Mouse (Mus musculus) testis, postnatal 14 days (tissue): ENCODE data around the gene Lmna.

Experiments
- DNase-seq: peaks from one replicate; pipeline ENCODE4 v3.0.0; 2021; ENCODE audit warnings: low spot score

Gene Lmna

DNA sequence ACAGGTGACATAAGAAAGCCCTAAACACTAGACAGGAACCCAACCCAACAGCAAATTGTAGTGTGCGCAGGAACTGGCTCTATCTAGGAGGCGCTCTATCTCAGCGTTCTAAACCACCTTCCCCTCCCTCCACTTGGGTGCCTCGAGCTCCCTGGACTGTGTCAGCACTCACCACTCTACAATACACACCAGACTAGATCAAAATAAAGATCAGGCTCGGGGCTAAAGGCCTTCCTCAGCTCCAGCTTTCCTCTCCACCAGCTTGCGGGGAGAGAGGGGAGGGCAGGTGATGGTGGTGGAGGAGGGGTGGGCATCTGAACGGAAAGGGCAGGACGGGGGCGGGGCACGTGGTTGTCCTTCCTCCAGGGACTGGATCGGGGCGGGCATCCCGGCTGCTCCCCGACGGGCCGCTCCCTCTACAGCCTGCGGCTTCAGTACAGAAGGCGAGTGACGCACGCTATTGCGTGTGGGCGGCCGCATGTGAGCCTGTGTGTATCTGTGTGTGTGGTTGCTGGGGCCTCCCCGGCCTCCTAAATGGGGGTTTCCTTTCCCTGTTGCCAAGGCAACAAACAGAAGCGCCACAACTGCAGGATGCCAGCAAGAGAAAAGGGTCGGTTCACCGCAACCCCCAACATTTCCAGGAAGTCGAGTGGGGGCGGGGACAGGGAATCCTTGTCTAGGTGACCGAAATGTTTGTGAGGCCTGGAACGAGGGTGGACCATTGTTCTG is at the start of gene Lmna:
Lmna (minus strand) TSS at position 265 of the 729 bp plus-strand sequence.
- DNase-seq: peak; percentile 89

DNA sequence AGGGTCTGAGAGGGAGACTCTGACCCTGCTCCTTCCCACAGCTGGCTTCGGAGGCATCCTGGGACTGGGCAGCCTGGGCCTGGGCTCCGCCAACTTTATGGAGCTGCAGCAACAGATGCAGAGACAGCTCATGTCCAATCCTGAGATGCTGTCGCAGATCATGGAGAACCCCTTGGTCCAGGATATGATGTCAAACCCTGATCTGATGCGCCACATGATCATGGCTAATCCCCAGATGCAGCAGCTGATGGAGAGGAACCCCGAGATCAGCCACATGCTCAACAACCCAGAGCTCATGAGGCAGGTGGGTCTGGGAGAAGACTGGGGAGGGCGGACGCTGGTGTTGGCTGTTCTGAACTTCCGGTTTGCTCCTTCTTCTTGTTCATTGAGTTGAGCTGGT is 46.9 kb upstream of the Lmna start:
- DNase-seq: no peak

DNA sequence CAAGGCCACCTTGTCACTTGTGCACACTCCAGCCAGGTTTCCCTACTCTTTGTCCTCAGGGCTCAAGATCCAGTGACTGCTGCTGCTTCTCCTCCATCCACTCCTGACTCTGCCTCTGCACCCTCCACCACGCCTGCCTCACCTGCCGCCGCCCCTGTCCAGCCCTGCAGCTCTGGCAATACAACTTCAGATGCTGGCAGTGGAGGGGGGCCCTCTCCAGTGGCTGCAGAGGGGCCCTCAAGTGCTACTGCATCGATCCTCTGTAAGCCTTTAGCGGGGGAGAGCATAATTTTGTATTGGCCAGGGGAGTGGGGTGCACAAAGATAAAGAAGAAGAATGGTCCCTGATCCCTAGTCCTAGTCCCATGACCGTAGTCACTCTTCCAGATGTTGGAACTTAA is 46.0 kb upstream of the Lmna start:
- no peak for DNase-seq

DNA sequence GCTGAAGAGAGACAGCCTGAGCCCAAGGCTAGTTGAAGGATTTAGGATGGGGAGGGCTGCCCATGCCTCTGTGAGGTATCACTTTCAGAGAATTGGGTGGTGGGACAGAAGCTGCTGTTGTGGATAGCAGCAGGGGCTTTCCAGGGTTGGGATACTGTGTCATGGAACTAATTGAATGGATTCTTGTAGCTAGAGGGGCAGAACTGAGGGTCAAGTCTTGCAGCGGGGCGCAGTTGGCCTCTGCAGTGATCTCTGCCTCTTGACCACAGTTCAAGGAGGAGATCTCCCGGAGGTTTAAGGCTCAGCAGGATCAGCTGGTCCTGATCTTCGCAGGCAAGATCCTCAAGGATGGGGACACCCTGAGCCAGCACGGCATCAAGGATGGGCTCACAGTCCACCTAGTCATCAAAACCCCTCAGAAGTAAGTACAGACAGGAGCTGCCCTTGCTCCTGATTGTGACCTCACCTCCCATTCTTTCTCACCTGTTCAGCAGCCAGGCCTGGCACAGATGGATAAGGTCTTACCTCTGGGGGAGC is 45.4 kb upstream of the Lmna start:
- no peak for DNase-seq

DNA sequence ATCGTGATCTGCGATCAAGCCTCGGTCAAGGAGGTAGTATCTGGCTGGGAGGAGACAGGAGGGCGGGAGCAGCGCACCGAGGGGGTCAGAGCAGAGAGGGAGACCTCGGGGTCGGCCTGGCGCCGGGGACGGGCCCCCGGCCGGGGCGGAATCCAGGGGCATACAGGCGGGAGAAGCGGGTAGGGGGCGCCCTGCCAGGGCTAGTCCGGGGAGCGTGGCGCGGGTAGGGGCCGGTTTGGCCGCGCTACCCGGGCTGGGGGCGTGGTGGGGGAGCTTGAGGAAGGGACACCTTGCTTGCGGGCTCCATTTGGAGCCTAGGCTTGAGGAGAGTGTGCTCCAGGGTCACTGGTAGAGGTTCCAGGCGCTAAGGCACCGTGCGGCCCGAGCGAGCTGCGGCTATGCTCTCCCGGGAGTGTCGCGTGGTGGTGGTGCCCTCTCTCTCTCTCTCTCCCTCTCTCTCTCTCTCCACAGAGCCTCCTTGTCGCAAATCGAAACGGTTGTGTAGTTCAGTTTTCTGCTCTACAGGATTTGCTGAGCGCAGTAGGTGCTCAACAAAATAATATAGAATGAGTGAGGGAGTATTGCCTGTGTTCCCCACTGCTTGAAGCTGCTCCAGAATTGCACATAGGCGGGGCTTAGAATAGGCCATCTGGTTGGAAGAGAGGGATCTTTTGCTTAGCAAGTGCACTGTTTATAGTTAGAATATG is 44.3 kb upstream of the Lmna start:
- DNase-seq: peak; percentile 83

DNA sequence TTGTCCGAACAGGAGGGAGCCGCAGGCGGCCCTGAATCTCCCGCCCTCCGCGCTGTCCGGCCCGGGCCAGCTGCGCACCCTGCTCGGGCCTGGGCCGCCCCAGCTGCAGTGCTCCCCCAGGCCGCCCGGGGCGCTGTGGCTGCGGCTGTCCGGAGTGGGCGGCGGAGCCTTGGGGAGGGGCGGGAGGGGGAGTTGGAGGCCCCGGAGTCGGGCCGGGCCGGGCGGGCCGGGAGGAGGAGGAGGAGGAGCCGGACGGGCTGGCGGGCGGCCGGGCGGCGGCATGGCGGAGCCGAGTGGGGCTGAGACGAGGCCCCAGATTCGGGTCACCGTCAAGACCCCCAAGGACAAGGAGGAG is 43.7 kb upstream of the Lmna start, which contains the start of gene Ubqln4:
Ubqln4 (plus strand) TSS at position 234 of the 355 bp plus-strand sequence.
- peak; percentile 89 for DNase-seq

DNA sequence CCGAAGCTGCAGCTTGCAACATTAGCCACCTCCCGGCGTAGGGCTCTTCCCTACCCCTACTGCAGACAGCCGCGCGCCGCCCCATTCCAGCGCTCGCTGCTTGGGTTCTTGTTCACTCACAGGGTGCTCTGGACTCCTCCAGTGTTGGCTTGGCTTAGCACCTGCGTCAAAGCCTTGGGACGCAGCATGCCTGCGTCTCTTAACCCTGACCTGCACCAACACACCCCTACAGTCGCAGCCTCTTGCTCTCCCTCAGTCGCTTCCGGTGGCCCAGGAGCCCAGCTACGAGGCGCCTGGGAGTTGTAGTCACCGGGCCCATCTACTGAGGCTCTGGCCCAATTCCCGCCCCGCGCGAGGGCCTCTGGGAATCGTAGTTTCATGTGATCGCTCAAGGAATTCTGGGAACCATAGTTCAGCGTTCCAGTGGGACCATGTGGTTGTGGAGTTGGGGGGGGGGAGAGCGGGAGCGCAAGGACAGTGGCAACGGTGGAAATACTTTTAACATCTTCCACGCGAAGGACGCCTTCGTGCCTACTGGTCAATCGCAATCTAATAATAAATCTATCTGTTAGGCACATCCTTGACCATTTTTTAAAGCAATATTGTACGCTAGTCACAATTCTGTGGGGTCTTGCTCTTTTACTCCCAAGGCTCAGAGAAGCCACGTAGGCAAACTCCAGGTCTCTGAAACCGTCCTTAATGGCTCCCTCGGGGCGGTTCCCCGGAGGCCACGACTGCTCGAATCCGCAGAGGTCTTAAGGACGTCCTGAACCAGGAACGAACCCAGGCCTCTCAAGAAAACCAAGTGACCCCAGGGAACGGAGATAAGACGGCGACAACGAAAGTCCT is 43.1 kb upstream of the Lmna start, which contains the start of gene Lamtor2:
Lamtor2 (minus strand) TSS at position 399 of the 849 bp plus-strand sequence.
- peak; percentile 98 for DNase-seq

DNA sequence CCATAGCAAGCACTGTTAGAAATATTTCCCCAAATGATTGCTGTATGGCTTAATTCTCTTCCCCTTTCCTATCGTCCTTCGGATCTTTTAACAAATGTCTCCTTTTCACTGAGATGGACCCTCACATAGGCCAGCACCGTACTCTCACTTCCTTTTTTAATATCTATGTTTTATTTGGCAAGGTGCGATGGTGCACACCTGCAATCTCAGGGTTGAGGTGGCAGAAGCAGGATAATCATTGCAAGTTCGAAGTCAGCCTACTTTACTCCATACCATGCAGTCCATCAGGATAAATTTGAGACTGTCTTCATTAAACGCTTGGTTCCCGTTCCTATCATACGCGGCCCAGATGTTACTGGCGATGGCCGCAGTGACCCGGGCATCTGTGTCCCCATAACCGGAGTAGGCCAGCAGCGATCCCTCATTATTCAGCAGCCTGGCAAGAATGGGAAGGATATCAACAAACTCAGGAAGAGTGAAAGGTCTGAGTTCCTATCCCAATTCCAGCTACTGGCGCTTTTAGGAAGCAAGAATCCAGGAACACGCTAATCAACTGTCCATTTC is 42.4 kb upstream of the Lmna start:
- no peak for DNase-seq

DNA sequence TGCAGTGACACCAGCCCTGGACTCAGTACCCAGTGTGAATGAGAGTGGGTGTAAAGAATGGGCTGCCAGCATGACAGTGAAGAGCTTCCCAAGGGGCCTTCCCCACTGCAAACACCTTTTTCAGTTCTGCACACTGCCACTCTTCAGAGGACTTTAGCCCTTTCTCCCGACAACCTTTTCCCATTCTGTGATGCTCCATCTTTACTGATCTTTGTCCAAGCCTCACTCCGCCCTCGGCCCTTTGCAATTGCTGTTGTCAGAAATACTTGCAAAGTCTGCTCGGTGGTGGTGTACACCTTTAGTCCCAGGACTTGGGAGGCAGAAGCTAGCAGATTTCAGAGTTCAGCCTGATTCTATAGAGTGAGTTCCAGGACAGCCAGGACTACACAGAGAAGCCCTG is 41.8 kb upstream of the Lmna start:
- DNase-seq: no peak

DNA sequence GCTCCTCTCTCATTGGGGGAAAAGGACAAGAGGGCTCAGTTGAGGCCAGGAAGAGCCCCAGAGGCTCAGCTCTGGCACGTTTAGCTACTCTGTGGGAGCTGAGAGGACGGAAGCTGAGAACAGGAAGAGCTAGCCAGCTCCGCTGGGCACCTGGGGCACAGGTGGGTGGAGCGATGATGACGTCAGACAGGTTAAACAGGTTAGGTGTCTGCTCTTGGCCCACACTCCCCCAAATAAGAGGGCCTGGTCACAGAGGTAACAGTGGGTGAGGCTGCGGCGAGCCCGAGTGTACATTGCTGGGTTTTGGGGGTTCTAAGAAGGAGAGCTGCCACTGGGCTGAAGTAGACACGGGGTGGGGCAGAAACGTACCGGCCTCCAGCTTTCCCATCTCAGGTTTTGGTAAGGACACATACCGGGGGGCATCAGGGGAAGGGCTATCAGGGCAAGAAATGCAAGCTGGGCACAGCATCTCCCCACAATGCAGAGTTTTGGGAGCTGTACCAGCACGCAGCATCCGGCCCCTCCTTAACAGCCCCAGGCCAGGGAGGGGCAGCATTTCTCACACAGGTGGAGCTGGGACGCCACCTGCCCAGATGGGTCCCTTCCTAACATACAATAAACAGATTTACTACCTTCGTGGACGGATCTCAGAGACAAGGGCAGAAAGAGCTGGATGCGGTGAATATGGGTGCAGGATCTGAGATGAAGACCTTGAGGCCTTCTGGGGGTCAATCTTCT is 38.6 kb upstream of the Lmna start, which contains the start of gene Rab25:
Rab25 (minus strand) TSS at position 121 of the 738 bp plus-strand sequence.
- no peak for DNase-seq

DNA sequence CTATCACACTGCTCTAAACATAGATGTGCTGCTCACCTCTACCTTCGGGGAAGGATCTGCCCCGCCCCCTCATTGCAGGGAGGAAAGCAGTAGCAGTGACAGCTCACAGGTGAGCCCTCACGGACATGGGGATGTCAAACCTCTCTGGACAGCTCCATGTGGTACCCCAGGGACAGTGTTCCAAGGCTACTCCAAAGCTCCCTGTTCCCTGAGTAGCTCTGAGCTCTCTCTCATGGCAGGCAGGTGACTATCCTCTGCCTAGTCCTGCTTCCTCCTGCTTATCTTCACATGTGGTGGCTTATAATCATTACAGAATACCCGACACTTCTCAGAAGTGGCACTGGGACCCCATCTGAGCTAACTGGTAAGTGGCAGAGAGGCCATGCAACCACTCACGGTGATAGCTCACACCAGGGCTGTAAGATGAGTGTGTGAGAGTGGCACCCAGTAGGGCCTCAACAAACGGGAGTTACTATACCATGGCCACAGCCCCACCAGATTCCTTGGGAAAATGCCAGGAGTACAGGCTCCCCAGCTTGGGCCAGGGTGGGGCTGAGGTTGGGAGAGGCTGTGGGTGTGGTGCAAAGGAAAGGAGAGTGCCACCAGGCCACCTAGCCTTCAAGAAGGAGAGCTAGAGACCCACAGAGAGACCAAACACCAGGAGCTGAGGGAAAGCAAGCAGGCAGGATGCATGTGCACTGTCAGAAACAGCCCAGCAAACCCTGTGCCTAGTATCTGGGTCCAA is 37.1 kb upstream of the Lmna start:
- no peak for DNase-seq

DNA sequence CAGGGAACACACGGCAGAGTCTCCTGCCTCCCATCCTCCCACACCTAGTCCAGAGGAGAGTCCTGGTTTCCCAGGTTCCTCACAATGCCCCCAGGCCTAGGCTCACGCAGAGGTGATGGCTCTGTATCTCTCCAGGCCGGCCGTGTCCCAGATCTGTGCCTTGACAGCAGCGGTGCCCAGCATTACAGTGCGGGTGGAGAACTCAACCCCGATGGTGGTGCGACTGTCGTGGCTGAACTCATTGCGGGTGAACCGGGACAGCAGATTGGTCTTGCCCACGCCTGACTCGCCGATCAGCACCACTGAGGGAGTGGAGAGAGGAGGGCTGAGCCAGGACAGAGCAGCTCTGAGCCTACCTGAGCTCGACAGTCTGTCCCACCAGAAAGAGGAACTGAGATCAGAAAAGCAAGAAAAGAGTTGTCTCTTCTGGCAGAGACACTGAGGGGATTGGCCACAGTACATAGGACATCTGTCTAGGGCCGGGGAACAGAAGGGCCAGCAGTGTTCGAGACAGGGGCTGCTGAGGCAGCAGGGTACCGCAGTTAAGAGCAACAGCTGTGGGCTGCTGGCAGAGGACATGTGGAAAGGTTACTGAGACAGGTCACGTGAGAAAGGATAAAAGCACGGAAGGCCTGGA is 35.3 kb upstream of the Lmna start:
- DNase-seq: no peak

DNA sequence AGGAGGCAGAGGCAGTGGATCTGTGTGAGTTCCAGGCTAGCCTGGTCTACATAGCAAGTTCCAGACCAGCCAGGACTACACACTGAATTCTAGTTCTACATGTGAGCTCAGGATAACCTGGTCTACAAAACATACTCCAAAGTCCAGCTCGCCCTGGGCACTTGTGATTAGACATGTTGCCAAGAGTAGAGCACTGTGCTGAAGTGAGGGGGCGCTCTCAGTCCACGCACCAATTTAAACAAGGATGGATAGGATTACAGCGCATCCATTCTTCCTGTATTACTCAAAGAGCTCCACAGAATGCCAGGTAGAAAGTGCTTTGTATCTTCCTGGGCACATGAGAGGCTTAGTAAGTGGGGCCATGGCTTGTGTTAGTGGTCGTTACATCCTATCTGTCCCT is 34.8 kb upstream of the Lmna start:
- DNase-seq: no peak

DNA sequence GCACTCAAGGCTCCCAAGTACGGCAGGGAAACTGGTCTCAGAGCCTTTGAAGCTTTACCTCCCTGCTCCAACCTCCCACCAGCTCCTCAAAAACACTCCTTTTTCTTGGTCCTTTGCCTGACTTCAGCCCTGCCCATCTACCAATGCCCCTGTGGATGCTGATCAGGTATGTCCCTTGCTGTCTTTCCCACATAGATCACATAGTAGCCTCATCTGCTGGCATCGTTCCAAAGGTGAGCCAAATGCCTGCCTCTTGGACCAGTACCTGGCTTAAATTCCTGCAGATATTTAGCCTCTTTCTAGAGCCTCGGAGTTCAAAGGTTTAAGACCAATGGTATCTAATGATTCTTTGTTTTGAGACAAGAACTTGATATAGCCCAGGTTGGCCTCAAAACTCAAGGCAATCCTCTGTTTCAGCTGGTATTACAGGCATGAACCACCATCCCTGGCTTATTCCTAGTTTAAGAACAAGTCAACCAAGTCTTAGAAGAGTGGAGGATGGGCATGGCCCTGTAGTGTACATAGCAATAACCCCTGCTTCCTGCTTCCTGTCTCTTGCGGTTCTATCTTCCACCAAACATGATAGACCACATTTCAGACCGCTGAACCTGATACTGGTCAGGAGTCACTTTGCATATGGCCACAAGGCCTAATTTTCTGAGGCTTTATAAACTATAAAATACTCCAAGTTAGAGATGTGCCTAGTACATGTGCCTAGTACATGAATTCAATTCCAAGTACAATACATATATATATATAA is 34.1 kb upstream of the Lmna start:
- DNase-seq: no peak

DNA sequence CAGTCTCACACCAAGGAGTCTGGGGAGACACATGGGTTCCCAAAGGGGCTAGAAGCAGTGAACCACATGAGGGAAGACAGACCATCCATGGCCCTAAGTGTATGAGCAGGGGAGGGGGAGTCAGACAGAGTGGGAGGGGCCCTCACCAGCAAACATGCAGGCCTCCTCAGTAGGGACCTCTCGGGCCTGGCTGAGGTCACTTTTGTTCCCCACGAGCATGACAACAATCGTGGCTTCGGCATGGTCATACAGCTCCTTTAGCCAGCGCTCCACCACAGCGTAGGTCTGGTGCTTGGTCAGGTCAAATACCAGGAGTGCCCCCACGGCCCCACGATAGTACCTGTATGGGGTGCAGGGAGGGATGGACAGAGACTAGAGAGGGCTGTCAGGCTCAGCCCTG is 33.4 kb upstream of the Lmna start:
- DNase-seq: no peak

DNA sequence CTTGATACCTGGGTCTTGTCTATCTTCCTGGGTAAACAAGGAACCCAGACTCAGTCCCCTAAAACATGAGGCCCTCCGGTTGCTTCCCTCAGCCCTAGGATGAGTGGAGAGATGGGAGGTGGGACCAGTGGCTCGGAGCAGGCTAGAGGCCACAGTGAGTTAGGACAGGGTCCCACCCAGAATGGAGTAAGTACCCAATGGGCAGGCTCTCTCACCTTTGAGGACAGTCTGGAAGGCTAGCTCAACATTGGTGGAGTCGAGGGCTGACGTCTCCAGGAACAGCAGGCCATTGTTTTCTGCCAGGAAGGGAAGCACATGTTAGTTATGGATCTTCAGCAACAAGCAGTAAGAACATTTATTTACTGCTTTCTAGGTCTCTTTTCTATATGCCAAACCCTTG is 32.7 kb upstream of the Lmna start:
- DNase-seq: no peak

DNA sequence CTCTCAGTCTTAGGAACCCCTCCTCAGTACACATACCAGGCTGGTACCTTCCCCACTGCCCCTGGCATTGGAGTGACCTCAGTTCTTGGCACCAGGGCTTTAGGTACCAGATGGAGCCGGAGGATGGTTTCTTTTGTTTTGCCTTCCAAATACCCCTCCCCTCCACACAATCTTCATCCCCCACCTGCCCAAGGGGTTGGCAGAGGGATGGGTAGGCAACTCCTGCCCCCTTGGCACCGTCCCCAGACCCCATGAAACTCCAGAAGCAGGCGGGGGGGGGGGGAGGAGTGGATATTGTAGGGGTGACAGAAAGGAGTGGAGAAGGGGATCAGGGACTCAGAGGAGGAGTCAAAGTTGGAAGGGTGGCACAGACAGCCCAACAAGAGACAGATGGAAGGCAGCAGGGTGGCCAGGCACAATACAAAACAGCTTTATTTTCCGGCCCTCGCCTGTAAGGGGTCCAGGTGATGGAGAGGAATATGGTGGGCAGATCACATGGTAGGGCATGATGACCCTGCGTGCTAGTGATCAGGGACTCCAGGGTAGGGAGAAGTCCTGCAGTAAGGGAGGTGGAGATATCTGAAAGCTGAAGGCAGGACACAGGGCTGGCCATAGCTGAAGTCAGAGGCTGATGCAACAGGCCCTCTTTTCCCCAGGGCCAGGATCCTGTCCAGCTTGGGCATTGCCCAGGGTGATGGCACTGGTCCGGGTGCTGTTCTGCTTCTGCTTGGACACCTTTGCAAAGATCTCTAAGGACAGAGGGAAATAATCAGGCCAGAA is 32.1 kb upstream of the Lmna start:
- DNase-seq: no peak

DNA sequence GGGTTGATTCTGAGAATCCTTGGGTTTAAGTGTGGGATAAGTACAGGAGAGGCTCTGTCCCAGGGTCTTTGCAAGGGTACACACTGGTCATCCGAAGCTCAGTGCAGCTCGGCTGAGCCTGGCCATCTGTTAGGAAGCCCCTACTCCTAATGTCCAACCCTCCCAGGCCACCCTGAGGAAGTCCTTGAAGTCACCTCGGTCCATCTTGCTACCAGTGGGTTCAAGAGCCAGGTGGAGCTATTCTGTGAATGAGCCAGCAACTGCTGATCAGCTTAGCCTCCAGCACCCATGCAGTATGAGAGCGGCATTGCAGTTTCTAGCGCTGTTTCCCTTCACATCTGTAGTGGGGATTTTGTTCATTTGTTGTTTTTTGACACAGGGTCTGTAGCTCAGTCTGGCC is 30.3 kb upstream of the Lmna start:
- no peak for DNase-seq

DNA sequence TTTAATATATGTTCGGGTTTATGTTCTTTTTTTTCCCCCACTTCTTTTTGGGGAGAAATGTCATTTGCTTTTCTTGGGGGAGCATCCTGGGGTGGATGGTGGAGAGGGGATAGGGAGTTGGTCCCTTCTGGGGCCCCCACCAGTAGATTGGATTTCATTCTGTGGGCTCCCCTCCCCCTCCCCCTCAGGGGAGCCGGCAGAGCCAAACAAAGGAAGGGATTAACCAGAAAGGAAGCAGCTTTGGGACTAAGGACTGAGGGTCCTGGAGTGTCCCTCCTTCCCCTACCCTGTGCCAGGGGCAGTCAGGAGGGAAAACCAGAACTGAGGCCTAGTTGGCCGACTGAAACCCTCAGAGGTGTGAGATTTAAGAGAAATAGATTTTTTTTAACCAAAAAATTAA is 29.6 kb upstream of the Lmna start:
- no peak for DNase-seq
